Mouse (Mus musculus) megakaryocyte-erythroid progenitor cell, adult 5-6 weeks (primary cell): ENCODE results near the gene Slc16a6. TPM values are rescaled to one million over a fixed set of nuclear protein-coding genes. Genes with fewer than 3 reads are reported as not detected.
A peak's percentile ranks its signal among the peaks of the same experiment; 100 is the strongest.

Experiments used
- ATAC-seq: replicated peaks from 2 replicates; pipeline ENCODE4 v1.8.0; 2016; ENCODE audit warnings: mild to moderate bottlenecking, inconsistent platforms; ENCODE audit not compliant: severe bottlenecking, poor library complexity, low FRiP score, low TSS enrichment
- total RNA-seq, 2 experiments: library from RNA; stranded (forward) in 1 of 2; stranded (reverse) in 1 of 2; fragments of 200-1000, 215-1000 nt in 1 of 2; fragments of >200 nt in 1 of 2; fragmentation: Nextera tagmentation in 1 of 2; gene quantifications; 2 replicates each; pipeline ENCODE4 v1.2.3; 2014 to 2017

Gene Slc16a6
- total RNA-seq, 2 experiments from 2014 or later: 16.5 to 46.9 TPM

GRCm38 (mm10) chr11:109487991-109488684 lies 14.7 kb upstream of the Slc16a6 start:
- ATAC-seq: no peak

- ATAC-seq: no peak
Observed at GRCm38 (mm10) chr11:109487111-109487510, 13.7 kb upstream of the Slc16a6 start.

GRCm38 (mm10) chr11:109485398-109486045 lies 12.1 kb upstream of the Slc16a6 start:
- ATAC-seq: no peak

- no peak for ATAC-seq
Observed at GRCm38 (mm10) chr11:109480440-109480839, 7.0 kb upstream of the Slc16a6 start.

- ATAC-seq: 0 out of 2 replicates have a peak, but pooled peaks have one; percentile 45
Observed at GRCm38 (mm10) chr11:109479575-109480285, 6.3 kb upstream of the Slc16a6 start.

- no peak for ATAC-seq
Observed at GRCm38 (mm10) chr11:109477606-109478380, 4.4 kb upstream of the Slc16a6 start.

- no peak for ATAC-seq
Observed at GRCm38 (mm10) chr11:109476653-109477052, 3.3 kb upstream of the Slc16a6 start.

- no peak for ATAC-seq
Observed at GRCm38 (mm10) chr11:109476241-109476640, 2.8 kb upstream of the Slc16a6 start.

GRCm38 (mm10) chr11:109475717-109476116 lies 2.3 kb upstream of the Slc16a6 start:
- ATAC-seq: no peak

- no peak for ATAC-seq
Observed at GRCm38 (mm10) chr11:109474836-109475235, 1.4 kb upstream of the Slc16a6 start.

- peak; percentile 14; the same call in 1 of the 2 replicates for ATAC-seq
Observed at GRCm38 (mm10) chr11:109474086-109474742, 816 bp upstream of the Slc16a6 start.

GRCm38 (mm10) chr11:109472821-109473170 lies 602 bp downstream of the Slc16a6 start:
- no peak; the same call in 1 of the 2 replicates for ATAC-seq

- 0 out of 2 replicates have a peak, but pooled peaks have one; percentile 2 for ATAC-seq
Observed at GRCm38 (mm10) chr11:109472171-109472691, 1.2 kb downstream of the Slc16a6 start.

- ATAC-seq: no peak
Observed at GRCm38 (mm10) chr11:109470921-109471861, 2.2 kb downstream of the Slc16a6 start.

GRCm38 (mm10) chr11:109470170-109470569 lies 3.2 kb downstream of the Slc16a6 start:
- 0 out of 2 replicates have a peak, but pooled peaks have one; percentile 8 for ATAC-seq

- no peak for ATAC-seq
Observed at GRCm38 (mm10) chr11:109468133-109468532, 5.3 kb downstream of the Slc16a6 start.

- ATAC-seq: no peak
Observed at GRCm38 (mm10) chr11:109466987-109467386, 6.4 kb downstream of the Slc16a6 start.

GRCm38 (mm10) chr11:109465068-109465467 lies 8.3 kb downstream of the Slc16a6 start:
- ATAC-seq: peak; percentile 85
